Mouse (Mus musculus) heart, adult 2 months (tissue): ENCODE results near the gene Nhsl1.

Experiments
- CTCF ChIP-seq: fragments of 200-600 bp; IDR thresholded peaks from 2 replicates; pipeline ENCODE4 v1.8.1; 2022; ENCODE audit warnings: antibody characterized with exemption, mild to moderate bottlenecking, moderate library complexity
- EP300 ChIP-seq: fragments of 200-500 bp; IDR thresholded peaks from 2 replicates; pipeline ENCODE4 v1.6.1; 2011; ENCODE audit warnings: low read depth, low read length, control low read depth; ENCODE audit not compliant: insufficient read depth
- POLR2A ChIP-seq: fragments of 200-500 bp; IDR thresholded peaks from 2 replicates; pipeline ENCODE4 v1.6.1; 2011; ENCODE audit warnings: mild to moderate bottlenecking, low read depth, low read length, control low read depth; ENCODE audit not compliant: insufficient read depth

DNA sequence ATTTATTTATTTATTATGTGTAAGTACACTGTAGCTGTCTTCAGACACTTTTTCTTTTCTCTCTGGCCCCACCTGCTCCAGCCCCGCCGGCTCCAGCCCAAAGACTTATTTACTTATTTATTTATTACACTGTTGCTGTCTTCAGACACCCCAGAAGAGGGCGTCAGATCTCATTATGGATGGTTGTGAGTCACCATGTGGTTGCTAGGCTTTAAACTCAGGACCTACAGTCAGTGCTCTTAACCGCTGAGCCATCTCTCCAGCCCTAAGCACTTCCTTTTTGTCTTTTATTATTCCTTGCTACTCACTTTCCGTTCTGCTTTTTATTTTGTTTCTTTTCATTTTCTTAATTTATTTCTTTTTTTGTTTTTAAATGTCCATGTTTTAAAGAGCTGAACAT lies 242.7 kb downstream of the Nhsl1 start:
- TF ChIP-seq CTCF (no peak), POLR2A (no peak), EP300 (no peak)
